Mouse (Mus musculus): Measurements from ENCODE around the gene Bicc1.

DNA sequence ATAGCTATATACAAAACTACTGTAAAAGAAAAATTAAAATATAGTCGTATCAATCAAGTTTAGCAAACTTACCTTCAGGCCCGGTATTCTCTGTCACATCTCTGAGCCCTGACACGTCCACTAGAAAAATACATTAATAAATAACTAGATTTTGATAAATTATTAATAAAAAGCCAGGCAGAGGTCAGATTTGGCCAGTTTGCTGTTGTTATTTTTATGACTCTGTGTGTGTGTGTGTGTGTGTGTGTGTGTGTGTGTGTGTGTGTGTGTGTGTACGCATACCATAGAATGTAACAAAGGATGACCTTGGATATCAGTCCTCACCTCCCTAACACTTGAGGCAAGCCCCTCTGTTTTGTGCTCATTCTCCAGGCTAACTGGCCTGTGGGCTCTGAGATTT is 22.4 kb upstream of the Bicc1 start:
- TF ChIP-seq CTCF (IDR thresholded peaks at IDR 0.05) (no peak), EP300 (IDR thresholded peaks at IDR 0.05; ENCODE audit: insufficient read depth, low read depth, low read length) (no peak)

Measured in heart, adult 2 months (tissue).